Mouse (Mus musculus) liver, embryonic 15.5 days (tissue): ENCODE results near the gene Sumo2. TPM values are rescaled to one million over a fixed set of nuclear protein-coding genes. Genes with fewer than 3 reads are reported as not detected.

Experiments used
- polyA plus RNA-seq: library from polyadenylated mRNA; unstranded; fragments of >200 nt; fragmentation: Nextera tagmentation; extraction: Ambion mirVana; gene quantifications from 2 replicates; pipeline ENCODE4 v1.2.1, GENCODE M21; 2015

Gene Sumo2
- polyA plus RNA-seq, 1 experiment from 2014 or later: 355 TPM

Other genes with a start within 250 kb of the Sumo2 start
- gene Fads6, start 238.6 kb downstream of the Sumo2 start, polyA plus RNA-seq: 3.4 and 4.1 TPM in 2 replicates
- gene Otop2, start 229.1 kb downstream of the Sumo2 start, polyA plus RNA-seq: not detected in 2 replicates
- 0.20 and 0.22 TPM in 2 replicates for gene Ush1g, start 214.2 kb downstream of the Sumo2 start, polyA plus RNA-seq
- not detected in 2 replicates for gene Otop3, start 201.5 kb downstream of the Sumo2 start, polyA plus RNA-seq
- 1.1 and 1.5 TPM in 2 replicates for gene Hid1, start 168.5 kb downstream of the Sumo2 start, polyA plus RNA-seq
- gene Cdr2l, start 154.4 kb downstream of the Sumo2 start, polyA plus RNA-seq: 1.2 and 1.3 TPM in 2 replicates
- gene Mrpl58, start 132.5 kb downstream of the Sumo2 start, polyA plus RNA-seq: 78.1 and 78.7 TPM in 2 replicates
- gene Atp5h, start 116.3 kb downstream of the Sumo2 start, polyA plus RNA-seq: 453 and 509 TPM in 2 replicates
- 4.4 and 5.6 TPM in 2 replicates for gene Kctd2, start 116.1 kb downstream of the Sumo2 start, polyA plus RNA-seq
- gene Trim80, start 95.7 kb downstream of the Sumo2 start, polyA plus RNA-seq: 0.55 and 0.71 TPM in 2 replicates
- 0.08 and 0.15 TPM in 2 replicates for gene Slc16a5, start 73.8 kb downstream of the Sumo2 start, polyA plus RNA-seq
- gene Armc7, start 60.6 kb downstream of the Sumo2 start, polyA plus RNA-seq: 3.3 and 3.5 TPM in 2 replicates
- gene Nt5c, start 44.4 kb downstream of the Sumo2 start, polyA plus RNA-seq: 38.1 and 41.9 TPM in 2 replicates
- 233 and 234 TPM in 2 replicates for gene Jpt1, start 21.9 kb downstream of the Sumo2 start, polyA plus RNA-seq
- gene Nup85, start 28.2 kb upstream of the Sumo2 start, polyA plus RNA-seq: 111 and 114 TPM in 2 replicates
- 49.5 and 51.3 TPM in 2 replicates for gene Mrps7, start 67.6 kb upstream of the Sumo2 start, polyA plus RNA-seq
- 7.7 and 8.2 TPM in 2 replicates for gene Gga3, start 67.8 kb upstream of the Sumo2 start, polyA plus RNA-seq
- 27.3 and 32.3 TPM in 2 replicates for gene Mif4gd, start 76.7 kb upstream of the Sumo2 start, polyA plus RNA-seq
- gene Slc25a19, start 92.0 kb upstream of the Sumo2 start, polyA plus RNA-seq: 10.4 and 10.9 TPM in 2 replicates
- 53.4 and 55.8 TPM in 2 replicates for gene Grb2, start 172.3 kb upstream of the Sumo2 start, polyA plus RNA-seq
- 9.9 and 10.1 TPM in 2 replicates for gene Tmem94, start 229.2 kb upstream of the Sumo2 start, polyA plus RNA-seq